Mouse (Mus musculus) thymus, postnatal 36 days (tissue): Measurements from ENCODE around the gene Tmem63b.

Experiments used
- DNase-seq, 2 experiments: peaks; one replicate each; pipeline ENCODE4 v3.0.0; 2022; ENCODE audit warnings: mixed read lengths in 2 of 2

Tmem63b gene

GRCm38 (mm10) chr17:45619386-45620256 is 67.1 kb downstream of the Tmem63b start:
- DNase-seq = peak; percentile 53 to 61

GRCm38 (mm10) chr17:45618941-45619385 is 67.7 kb downstream of the Tmem63b start:
- DNase-seq = peak; percentile 68 to 81

GRCm38 (mm10) chr17:45617655-45618054 is 69.0 kb downstream of the Tmem63b start:
- DNase-seq = no peak

- DNase-seq = no peak
Observed at GRCm38 (mm10) chr17:45616679-45617078, 70.0 kb downstream of the Tmem63b start.

- no peak for DNase-seq
Observed at GRCm38 (mm10) chr17:45616046-45616650, 70.6 kb downstream of the Tmem63b start.

- no peak for DNase-seq
Observed at GRCm38 (mm10) chr17:45612921-45613320, 73.8 kb downstream of the Tmem63b start.

GRCm38 (mm10) chr17:45612008-45612407 is 74.7 kb downstream of the Tmem63b start:
- DNase-seq = no peak
